Mouse (Mus musculus) thymus, postnatal 10 days (tissue): ENCODE measurements around the gene Ltbp1.

Source experiments
- DNase-seq, 2 experiments: peaks; one replicate each; pipeline ENCODE4 v3.0.0; 2021; ENCODE audit warnings: low spot score in 2 of 2

The Ltbp1 gene

DNA sequence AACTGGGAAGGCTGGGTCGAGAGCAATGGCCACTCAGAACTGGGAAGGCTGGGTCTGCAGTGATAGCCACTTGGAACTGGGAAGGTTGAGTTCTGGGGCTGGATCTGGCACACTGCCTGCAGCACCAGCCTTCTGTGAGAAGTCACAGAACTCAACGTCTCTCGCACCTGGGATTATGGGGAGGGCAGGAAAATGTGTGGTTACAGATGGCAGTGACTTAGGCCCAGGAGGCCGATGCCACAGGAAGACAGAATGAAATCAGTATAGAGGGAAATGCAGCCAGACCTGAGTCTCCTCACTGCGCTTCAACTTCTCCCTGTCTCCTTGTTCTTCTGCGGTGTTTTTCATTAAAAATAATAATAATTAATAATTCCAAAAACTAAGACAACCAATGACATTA is 361.0 kb downstream of the Ltbp1 start:
- DNase-seq = no peak

DNA sequence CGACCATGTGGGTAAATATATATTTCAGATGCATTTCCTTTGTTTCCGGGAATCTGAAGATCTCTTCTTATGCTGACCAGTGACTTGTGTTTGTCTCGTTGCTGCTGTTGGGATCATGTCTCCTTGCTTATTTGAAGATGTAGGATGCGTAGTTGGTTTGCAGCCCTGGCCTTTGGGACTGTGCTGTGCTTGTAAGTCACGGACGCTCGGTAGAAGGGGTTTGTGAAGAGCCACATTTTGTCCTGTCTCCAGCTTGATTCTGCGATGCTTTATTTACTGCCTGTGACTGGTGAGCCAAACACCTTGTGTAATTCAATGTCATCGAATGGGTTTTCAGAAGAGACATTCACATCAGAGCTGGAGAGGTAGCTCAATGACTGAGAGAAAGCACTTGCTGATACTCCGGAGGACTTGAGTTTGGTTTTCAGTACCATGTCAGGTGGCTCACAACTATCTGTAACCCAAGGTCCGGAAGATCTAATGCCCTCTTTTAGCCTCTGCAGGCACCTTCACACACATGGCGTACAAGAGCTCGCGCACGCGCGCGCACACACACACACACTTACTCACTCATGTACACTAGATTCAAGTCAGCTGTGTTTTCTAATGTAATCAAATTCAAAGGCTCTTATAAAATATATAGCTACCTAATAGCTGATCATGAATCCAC is 362.3 kb downstream of the Ltbp1 start:
- no peak for DNase-seq

GRCm38 (mm10) chr17:75368580-75368979 is 363.2 kb downstream of the Ltbp1 start:
- no peak for DNase-seq

GRCm38 (mm10) chr17:75369351-75369750 is 364.0 kb downstream of the Ltbp1 start:
- DNase-seq = no peak

GRCm38 (mm10) chr17:75370120-75370519 is 364.8 kb downstream of the Ltbp1 start:
- DNase-seq = peak in 1 of 2 experiments; percentile 9

- DNase-seq = no peak
Measured at GRCm38 (mm10) chr17:75371650-75372049, 366.3 kb downstream of the Ltbp1 start.

DNA sequence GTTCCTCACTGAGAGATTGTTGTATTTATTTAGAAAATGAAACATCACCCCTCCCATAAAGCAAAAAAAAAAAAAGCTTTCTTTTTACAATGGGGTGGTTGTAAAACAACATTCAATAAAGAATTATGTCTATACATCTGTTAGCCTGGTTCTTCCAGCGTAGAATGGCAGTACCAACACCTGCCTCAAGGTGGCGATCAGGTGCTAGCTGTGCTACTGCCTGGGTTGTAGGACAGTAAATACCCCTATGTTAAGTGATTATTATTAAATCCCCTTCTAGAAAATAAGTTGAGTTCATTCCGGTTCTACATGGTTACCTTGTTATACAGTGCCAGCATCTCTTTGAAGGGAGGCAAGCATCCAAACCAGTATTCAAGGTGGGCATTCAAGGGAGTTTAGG is 367.0 kb downstream of the Ltbp1 start:
- peak in 1 of 2 experiments; percentile 44 for DNase-seq

- DNase-seq = no peak
Measured at GRCm38 (mm10) chr17:75374287-75375024, 369.1 kb downstream of the Ltbp1 start.

DNA sequence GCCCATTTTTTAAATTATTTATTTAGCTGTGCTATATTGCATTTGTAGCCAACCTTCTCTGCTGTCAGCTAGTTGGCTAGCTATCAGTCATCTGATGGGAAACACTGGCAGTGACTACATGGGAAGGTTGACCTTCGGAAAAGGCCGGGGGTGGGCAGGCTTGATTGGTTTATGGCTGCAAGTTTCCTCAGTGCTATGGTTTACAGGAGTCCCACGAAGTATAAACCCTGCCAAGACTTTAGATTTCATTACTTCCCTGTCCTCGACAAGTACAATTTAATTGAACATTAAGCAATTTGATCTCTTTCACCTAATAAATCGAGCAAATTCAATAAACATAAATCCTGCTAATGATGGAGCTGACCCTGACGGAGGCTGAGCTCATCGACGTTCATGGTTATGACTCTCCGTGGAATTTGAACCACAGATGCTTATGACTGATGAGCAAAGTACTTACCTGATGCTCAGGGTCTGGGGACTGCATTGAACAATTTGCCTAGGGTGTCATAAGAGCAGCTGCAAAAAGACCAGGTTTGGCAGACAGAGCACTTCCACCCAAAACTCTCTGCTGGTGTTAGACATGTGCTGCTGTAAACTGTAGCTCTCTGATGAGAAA is 373.0 kb downstream of the Ltbp1 start:
- no peak for DNase-seq

DNA sequence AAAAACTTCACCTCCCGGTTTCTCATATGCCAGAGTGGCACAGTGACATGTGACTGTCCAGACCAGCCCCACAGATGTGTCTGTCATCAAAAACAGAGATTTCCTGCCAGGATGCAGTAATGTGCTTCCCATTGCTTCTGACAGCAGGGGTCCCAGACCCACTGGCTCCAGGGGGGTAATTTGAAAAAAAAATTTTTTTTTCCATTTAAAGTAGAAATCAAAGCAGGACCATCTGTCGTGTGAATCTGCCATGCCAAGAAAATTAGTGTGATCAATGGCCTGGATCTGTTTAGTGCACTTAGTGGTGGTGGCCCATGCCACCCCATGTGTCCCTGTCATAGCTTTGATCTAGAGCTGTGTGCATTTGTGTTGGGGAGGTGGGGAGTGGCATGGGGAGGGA is 374.8 kb downstream of the Ltbp1 start:
- DNase-seq = no peak

- no peak for DNase-seq
Measured at GRCm38 (mm10) chr17:75388402-75388801, 383.0 kb downstream of the Ltbp1 start.

DNA sequence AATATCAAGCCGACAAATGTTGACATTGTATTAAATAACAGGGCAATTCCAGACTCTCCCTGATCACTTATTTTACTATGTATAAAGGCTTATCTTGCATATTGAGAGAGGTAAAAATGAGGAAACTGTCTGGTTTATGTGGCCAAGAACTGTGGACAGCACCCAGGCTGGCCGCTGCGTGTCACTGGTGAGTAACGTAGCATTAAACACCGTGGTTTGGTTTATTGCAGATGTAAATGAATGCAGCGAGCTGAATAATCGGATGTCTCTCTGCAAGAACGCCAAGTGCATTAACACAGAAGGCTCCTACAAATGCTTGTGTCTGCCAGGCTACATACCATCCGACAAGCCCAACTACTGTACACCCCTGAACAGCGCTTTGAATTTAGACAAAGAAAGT is 384.8 kb downstream of the Ltbp1 start:
- no peak for DNase-seq

DNA sequence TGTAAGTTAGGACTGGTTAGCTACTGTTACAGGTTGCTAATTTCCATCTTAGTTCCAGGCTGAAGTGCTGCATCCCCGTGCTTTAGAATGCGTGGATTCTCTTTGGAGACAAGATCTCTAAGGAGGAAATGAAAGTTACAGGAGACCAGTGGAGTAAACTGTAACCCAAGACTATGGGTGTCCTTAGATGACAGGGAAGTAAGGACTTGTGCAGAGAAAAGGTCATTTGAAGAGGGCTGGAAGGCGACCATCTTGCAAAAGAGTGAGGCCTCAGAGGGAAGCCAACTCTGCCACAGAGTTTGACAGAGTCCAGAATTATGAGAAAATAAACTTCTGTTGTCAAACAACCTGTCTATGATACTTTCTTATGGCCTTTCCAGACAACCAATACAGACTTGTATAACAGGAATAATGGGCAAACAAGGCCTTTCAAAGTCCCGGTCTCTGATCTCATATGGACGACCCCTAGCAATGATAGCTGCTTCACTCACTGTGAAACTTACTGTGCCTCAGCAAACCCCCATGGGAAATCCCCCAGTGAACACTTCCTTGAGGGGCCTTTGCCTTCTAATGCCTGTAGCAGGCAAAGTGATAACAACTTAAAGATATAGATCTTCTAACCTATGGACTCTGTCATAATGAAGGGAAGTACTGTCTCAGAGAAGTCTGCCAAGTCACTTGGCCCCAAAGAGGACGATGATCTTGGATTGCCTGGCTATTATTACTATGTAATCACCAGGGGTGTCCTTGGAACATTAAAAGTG is 386.2 kb downstream of the Ltbp1 start:
- DNase-seq = no peak

DNA sequence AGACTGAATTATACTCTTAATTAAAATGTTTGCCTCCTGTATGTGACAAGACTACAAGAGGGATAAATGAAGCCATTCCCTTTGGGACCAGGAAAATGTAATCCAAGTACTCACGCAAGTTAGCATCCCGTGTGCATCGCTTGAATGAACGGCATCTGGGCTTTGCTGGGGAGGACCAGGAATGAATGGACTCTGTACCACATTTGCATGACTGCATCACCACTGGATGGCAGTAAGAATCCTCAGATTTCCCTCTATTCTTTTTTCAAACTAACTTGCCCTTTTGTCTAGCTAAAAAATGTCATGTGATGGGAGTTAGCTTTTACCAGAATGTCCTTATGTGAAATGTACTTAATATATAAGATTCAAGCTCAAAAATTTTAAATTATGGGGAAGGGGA is 401.0 kb downstream of the Ltbp1 start:
- DNase-seq = no peak

DNA sequence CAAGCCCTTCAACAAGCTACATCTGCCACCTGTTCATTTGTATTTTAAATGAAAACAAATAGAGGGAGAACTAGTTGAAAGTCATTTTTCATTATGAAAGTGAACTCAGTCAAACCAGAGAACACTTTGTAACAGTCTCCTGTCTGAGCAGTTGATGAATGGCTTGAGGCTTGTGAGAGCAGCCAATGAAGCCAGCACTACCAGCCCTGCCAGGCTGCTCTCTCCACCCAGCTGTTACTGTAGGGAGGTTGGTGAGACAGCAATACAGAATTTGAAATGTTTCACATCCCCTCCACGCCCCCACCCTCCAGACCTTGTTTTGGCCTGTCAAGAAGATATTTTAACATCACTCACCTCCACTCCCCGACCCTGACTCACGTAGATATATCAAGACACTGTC is 411.5 kb downstream of the Ltbp1 start:
- no peak for DNase-seq

- DNase-seq = no peak
Measured at GRCm38 (mm10) chr17:75434152-75434551, 428.8 kb downstream of the Ltbp1 start.

DNA sequence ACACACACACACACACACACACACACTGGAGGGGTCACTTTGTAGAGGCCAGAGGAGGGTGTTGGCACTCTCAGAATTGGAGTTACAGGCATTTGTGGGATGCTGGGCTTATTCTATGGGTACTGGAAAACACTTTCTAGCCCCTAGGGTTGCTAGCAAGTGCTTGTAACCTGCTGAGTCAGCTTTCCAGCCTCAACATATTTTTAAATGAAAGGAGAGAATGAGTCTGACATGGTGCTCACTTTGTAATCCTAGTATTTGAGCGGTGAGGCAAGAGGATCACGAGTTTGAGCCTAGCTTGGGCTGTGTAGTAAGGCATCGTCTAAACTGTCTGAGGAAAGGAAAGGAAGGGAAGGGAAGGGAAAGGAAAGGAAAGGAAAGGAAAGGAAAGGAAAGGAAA is 429.5 kb downstream of the Ltbp1 start:
- no peak for DNase-seq

DNA sequence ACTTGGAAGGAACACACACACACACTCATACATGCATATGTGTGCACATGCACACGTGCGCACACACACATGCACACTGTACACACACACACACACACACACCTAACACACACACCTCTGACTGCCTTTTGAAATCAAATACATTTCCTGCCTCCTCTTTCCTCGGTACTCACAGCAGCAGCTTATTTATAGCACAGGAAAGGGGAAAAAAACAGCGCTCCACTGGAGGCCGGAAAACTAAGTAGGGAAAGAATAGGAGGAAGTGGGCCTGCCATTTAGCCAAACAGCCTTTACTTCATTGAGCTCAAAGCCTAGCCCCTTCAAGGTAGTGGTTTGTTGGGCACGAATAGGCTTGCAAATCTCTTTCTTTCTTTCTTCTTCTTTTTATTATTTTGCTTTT is 430.2 kb downstream of the Ltbp1 start, which contains the start of gene Rasgrp3:
Rasgrp3 (plus strand) TSS at position 298 of the 400 bp plus-strand sequence.
- DNase-seq = no peak

- no peak for DNase-seq
Measured at GRCm38 (mm10) chr17:75436095-75436494, 430.7 kb downstream of the Ltbp1 start.

GRCm38 (mm10) chr17:75436819-75437218 is 431.5 kb downstream of the Ltbp1 start:
- no peak for DNase-seq

DNA sequence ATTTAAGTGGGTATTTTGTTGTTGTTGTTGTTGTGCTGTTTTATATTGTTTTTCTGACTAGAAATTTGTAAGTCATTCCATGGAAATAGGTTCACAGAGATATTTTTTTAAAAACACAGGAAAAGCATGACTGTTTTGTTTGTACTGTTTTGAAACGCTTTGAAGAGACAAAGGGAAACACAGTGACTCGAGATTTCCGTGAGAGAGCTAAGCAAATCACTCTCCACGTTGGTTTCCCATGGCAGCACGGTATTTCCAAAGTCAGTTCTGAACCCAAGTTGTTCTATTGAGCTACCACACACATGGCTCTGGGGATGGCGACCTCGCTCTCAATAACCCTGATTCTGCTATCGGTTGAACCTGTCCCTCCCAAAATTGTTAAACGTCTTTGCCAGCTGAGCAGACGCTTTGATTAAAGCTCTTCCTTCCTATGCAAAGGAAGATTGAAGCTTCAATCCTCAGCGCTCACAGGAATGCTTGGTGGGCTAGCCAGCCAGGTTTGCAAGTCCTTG is 431.9 kb downstream of the Ltbp1 start:
- DNase-seq = no peak

- no peak for DNase-seq
Measured at GRCm38 (mm10) chr17:75438162-75438561, 432.8 kb downstream of the Ltbp1 start.
